Mouse (Mus musculus): ENCODE measurements at regions not wholly inside any gene's neighbourhood (a gene's known extent, or its start where the extent isn't known, plus 50 kb on each side); places are given as distances from the start of the nearest gene placed in this dataset.

DNA sequence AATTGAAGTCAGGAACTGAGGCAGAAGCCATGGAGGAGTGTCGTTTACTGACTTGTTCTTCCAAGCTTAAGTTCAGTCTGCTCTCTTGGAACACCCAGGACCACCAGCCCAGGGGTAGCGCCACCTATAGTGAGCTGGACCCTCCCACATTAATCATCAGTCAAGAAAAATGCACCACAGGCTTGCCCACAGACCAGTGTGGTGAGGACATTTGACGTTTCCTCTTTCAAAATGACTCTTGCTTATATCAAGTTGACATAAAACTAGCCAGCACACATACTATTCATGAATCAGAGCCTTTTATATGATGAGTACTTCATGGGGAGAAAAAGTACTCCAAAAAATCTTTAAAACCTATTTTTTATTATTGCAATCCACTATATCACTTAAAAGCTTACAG, 69.7 kb upstream of the Paip1 start:
- no peak for DNase-seq (ENCODE audit: low read depth, low spot score)

DNA sequence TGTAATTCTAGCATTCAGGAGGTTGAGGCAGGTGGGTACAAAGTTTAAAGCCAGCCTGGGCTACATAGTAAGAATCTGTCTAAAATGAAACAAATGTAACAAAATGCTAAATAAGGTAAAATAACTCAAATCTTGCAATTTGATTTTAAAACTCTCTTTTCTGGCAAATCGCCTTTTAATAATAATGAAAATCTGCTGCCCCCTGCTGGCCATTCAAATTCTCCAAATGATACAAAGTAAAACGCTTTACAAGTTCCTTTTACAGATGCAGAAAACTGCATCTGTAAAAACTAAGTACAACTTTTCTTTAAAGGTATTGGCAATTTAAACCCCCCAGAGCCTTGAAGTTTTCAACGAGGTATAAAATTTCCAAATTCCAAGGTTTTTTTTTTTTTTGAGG, 65.0 kb upstream of the Paip1 start:
- DNase-seq (ENCODE audit: low read depth, low spot score), result peak; percentile 52

DNA sequence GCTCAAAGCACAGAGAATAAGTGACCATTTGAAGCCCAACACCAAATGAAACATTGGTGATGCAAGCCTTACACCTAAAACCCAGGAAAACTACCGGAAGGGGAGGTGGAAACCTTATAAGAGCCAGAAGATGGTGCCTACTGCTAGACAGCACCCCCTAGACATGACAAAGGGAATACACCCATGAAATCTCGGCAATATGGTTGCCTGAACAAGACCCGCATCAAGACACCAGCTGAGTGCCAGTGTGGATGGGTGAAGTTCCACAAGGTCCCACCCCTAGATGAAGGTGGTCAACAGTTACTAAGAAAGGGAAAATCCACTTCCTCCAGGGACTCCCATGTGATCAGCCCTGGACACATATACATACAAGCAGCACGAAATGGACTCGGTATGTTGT, 64.2 kb upstream of the Paip1 start:
- DNase-seq (ENCODE audit: low read depth, low spot score), result no peak

DNA sequence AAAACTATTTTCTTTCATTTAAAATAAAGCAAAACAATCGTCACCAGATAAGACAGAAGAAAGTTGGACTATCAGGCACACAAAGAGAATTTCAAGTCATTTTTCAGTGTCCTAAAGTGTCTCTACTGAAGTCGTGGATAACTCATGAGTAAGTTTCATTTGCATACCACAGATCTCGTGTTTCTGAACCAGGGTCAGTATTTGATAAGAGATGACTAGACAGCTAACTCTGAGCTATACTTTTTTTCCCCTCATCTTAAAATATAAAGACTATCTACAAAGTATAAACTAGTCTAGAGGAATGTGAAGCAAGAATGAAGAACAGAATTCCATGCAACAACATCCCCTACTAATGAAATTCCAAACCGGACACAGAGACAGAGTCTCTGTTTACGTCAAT, 60.9 kb upstream of the Paip1 start:
- DNase-seq (ENCODE audit: low read depth, low spot score), result no peak

DNA sequence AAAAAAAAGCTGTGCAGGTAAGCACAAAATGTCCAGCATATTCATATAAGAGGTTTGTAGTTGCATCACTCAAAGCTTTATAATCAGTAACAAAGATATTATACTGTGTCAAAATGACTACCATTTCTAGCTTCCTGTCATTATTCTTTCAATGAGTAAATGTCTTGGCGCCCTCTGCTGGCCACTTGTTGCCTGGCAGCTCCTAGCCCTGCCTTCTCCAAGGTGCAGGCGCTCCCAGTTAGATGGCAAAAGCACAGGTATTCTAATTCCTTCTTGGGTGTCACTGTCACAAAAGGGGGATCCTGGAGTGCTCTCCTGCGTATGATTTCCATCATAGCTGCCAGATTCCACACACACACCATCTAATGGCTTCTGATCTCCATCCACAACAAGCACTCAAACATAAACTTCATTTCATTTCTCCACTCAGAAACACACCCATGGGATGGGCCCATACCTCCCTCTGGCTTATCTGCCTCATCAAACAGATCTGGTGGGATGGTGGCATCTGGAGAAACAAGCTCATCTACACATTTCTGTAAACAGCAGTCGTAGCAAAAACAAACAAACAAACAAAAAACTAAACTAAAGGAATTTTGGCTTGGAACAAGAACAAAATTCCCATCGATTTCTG, 49.9 kb upstream of the Paip1 start:
- DNase-seq (ENCODE audit: low read depth, low spot score), result peak; percentile 80
